Mouse (Mus musculus): ENCODE data around the gene Rimbp2. TPM values are rescaled to one million over a fixed set of nuclear protein-coding genes. Genes with fewer than 3 reads are reported as not detected.

Rimbp2 gene
- polyA plus RNA-seq, 1 experiment from 2014 or later: not detected

DNA sequence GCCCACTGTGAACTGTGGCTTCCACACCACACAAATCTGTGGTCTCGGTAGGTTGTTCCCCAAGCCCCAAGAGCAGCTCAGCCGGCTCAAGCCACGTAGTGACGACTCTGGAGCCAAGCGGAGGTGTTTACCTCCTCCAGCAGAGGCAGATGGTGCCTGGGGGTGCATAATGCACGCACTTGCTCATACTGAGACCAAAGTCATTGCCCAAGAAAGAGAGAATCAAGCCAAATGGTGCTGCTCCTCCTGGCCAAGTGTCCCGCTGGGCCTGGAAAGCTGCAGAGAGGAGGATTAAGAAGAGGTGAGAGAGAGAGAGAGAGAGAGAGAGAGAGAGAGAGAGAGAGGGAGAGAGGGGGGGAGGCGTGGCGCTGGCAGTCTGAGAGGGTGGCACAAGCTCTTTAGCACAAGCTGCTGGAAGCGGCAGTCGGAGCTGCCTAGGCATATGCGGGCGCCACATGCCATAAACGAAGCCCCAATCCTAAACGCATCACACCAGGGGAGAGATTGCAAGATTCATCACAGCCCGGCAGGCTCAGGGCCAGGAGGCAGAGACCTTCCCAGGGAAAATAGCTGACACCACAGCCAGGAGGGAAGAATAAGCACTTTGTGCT is 75.8 kb downstream of the Rimbp2 start:
- H3K27me3 ChIP-seq (replicated peaks): peaks cover 12% of the 10 kb centered on the region
- no peak overlapping the region for H3K4me2 ChIP-seq
- no peak overlapping the region for H3K4me3 ChIP-seq
- H3K4me1 ChIP-seq: no peaks in the 10 kb centered on the region
- no peaks in the 10 kb centered on the region for H3K9me3 ChIP-seq (replicated peaks)
- no peaks in the 10 kb centered on the region for H3K36me3 ChIP-seq
- ATAC-seq: no peak
- no peak overlapping the region for H3K9ac ChIP-seq
- 11% methylated on average over 14 of the region's 16 CpGs for WGBS (ENCODE audit: insufficient replicate concordance)
- H3K27ac ChIP-seq: no peak overlapping the region

DNA sequence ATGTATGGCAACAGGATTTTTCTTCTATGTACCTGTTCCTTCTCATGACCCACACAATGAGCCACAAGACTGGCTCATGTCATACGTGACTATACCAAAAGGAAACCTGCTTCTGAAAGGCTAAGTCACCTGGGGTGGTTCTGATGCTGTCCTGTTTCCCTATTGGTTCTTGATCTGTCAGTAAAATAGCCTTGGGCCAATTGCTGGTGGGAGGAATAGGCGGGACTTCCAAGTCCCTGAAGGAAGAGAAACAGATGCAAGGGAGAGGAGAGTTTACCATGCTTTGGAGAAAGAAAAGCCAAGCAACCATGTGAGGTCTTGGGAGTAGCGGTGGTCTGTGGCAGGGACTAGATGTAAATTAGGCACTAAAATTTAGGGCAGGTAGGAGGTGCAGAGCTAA is 81.6 kb downstream of the Rimbp2 start:
- 44% methylated on average over 3 of the region's 3 CpGs for WGBS (ENCODE audit: insufficient replicate concordance)
- no peaks in the 10 kb centered on the region for H3K27me3 ChIP-seq (replicated peaks)
- no peaks in the 10 kb centered on the region for H3K9me3 ChIP-seq (replicated peaks)
- H3K4me1 ChIP-seq: no peaks in the 10 kb centered on the region
- H3K4me3 ChIP-seq: no peak overlapping the region
- no peak overlapping the region for H3K4me2 ChIP-seq
- H3K9ac ChIP-seq: no peak overlapping the region
- ATAC-seq: no peak
- H3K36me3 ChIP-seq: no peaks in the 10 kb centered on the region
- H3K27ac ChIP-seq: no peak overlapping the region

GRCm38 (mm10) chr5:128866811-128867210 is 86.5 kb downstream of the Rimbp2 start:
- Histone ChIP-seq H3K4me1 (no peaks in the 10 kb centered on the region), H3K27ac (no peak overlapping the region), H3K9me3 (replicated peaks) (no peaks in the 10 kb centered on the region), H3K9ac (no peak overlapping the region), H3K27me3 (replicated peaks) (no peaks in the 10 kb centered on the region), H3K4me2 (no peak overlapping the region), H3K4me3 (no peak overlapping the region), H3K36me3 (no peaks in the 10 kb centered on the region)
- no peak for ATAC-seq
- 65% methylated on average over 5 of the region's 5 CpGs for WGBS (ENCODE audit: insufficient replicate concordance)

DNA sequence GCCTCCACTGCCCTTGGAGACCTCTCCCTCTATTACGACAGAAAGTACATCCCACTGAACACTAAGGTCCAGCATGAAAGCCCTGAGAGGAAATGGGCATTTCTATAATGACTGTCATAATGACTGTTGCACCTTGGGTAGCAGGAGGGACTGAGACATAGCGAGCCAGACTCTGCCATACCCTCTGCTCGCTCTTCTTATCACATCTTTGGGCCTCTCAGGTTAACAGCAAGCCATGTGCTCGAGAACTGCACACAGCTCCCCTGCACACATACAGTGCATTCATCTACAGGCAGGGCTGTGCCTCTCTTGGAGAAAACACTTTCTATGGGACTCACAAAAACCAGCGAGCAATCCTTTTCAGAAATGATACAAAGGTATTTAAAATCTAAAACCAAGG is 87.0 kb downstream of the Rimbp2 start:
- no peak overlapping the region for H3K27ac ChIP-seq
- no peaks in the 10 kb centered on the region for H3K27me3 ChIP-seq (replicated peaks)
- 62% methylated on average over 5 of the region's 5 CpGs for WGBS (ENCODE audit: insufficient replicate concordance)
- no peaks in the 10 kb centered on the region for H3K4me1 ChIP-seq
- H3K4me3 ChIP-seq: no peak overlapping the region
- no peak overlapping the region for H3K9ac ChIP-seq
- no peaks in the 10 kb centered on the region for H3K36me3 ChIP-seq
- no peak overlapping the region for H3K4me2 ChIP-seq
- ATAC-seq: no peak
- H3K9me3 ChIP-seq (replicated peaks): no peaks in the 10 kb centered on the region

GRCm38 (mm10) chr5:128863497-128863896 is 89.8 kb downstream of the Rimbp2 start:
- no peaks in the 10 kb centered on the region for H3K36me3 ChIP-seq
- H3K4me2 ChIP-seq: no peak overlapping the region
- no peak for ATAC-seq
- no peaks in the 10 kb centered on the region for H3K4me1 ChIP-seq
- no peak overlapping the region for H3K27ac ChIP-seq
- H3K9ac ChIP-seq: no peak overlapping the region
- no peaks in the 10 kb centered on the region for H3K27me3 ChIP-seq (replicated peaks)
- WGBS (ENCODE audit: insufficient replicate concordance): 43% methylated on average over 6 of the region's 6 CpGs
- H3K9me3 ChIP-seq (replicated peaks): no peaks in the 10 kb centered on the region
- no peak overlapping the region for H3K4me3 ChIP-seq

DNA sequence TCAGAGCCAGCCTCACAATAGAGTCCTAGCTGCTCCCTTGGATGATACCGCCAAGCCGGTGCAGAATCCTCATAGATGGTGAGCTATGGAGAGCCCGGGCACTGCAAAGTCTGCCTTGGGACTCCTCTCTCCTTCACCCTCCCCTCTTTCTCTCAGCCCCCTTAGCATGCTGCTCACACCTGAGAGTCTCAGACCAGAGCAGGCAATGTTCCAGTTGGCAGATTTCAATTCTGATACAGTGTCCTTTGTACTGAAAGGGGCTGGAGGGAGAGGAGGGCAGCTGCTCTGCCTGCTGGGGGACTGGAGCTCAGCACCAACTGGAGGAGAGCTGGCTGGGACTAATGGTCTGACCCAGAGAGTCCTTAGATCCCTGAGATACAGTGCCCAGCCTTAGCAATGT is 92.4 kb downstream of the Rimbp2 start:
- no peak for ATAC-seq
- H3K27ac ChIP-seq: no peak overlapping the region
- no peaks in the 10 kb centered on the region for H3K36me3 ChIP-seq
- H3K9ac ChIP-seq: no peak overlapping the region
- no peak overlapping the region for H3K4me3 ChIP-seq
- H3K27me3 ChIP-seq (replicated peaks): no peaks in the 10 kb centered on the region
- 84% methylated on average over 3 of the region's 3 CpGs for WGBS (ENCODE audit: insufficient replicate concordance)
- H3K9me3 ChIP-seq (replicated peaks): no peaks in the 10 kb centered on the region
- H3K4me1 ChIP-seq: no peaks in the 10 kb centered on the region
- no peak overlapping the region for H3K4me2 ChIP-seq

DNA sequence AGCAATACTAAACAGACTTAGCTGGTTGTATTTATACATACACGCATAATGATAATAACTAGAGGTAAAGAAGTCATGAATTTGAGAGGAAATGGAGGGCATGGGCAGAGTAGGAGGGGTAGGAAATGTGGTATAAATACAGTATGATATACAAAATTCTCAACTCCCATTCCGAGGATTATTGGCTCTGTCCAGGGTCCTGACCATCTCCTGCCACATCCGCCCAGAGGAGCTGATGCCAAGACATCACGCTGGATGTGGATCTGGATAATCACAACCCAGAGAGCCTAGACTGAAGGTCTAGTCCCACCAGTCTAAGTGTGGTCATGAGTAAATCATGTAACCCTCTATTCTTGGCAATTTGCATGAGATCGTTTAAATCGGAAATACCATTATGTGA is 100.5 kb downstream of the Rimbp2 start:
- 52% methylated on average over 6 of the region's 6 CpGs for WGBS (ENCODE audit: insufficient replicate concordance)
- H3K4me2 ChIP-seq: no peak overlapping the region
- ATAC-seq: no peak
- H3K4me3 ChIP-seq: no peak overlapping the region
- no peak overlapping the region for H3K9ac ChIP-seq
- H3K4me1 ChIP-seq: no peaks in the 10 kb centered on the region
- H3K9me3 ChIP-seq (replicated peaks): no peaks in the 10 kb centered on the region
- no peaks in the 10 kb centered on the region for H3K36me3 ChIP-seq
- no peak overlapping the region for H3K27ac ChIP-seq
- no peaks in the 10 kb centered on the region for H3K27me3 ChIP-seq (replicated peaks)

- no peaks in the 10 kb centered on the region for H3K36me3 ChIP-seq
- H3K9me3 ChIP-seq (replicated peaks): no peaks in the 10 kb centered on the region
- H3K4me2 ChIP-seq: no peak overlapping the region
- WGBS (ENCODE audit: insufficient replicate concordance): 68% methylated on average over 8 of the region's 8 CpGs
- no peaks in the 10 kb centered on the region for H3K4me1 ChIP-seq
- no peak overlapping the region for H3K4me3 ChIP-seq
- no peaks in the 10 kb centered on the region for H3K27me3 ChIP-seq (replicated peaks)
- no peak overlapping the region for H3K27ac ChIP-seq
- no peak overlapping the region for H3K9ac ChIP-seq
- no peak for ATAC-seq
Measured at GRCm38 (mm10) chr5:128847806-128848205, 105.5 kb downstream of the Rimbp2 start.

GRCm38 (mm10) chr5:128846433-128847040 is 106.7 kb downstream of the Rimbp2 start:
- 70% methylated on average over 12 of the region's 12 CpGs for WGBS (ENCODE audit: insufficient replicate concordance)
- Histone ChIP-seq H3K27ac (no peak overlapping the region), H3K36me3 (no peaks in the 10 kb centered on the region), H3K4me2 (no peak overlapping the region), H3K9me3 (replicated peaks) (no peaks in the 10 kb centered on the region), H3K4me3 (no peak overlapping the region), H3K27me3 (replicated peaks) (no peaks in the 10 kb centered on the region), H3K4me1 (no peaks in the 10 kb centered on the region), H3K9ac (no peak overlapping the region)
- no peak for ATAC-seq

DNA sequence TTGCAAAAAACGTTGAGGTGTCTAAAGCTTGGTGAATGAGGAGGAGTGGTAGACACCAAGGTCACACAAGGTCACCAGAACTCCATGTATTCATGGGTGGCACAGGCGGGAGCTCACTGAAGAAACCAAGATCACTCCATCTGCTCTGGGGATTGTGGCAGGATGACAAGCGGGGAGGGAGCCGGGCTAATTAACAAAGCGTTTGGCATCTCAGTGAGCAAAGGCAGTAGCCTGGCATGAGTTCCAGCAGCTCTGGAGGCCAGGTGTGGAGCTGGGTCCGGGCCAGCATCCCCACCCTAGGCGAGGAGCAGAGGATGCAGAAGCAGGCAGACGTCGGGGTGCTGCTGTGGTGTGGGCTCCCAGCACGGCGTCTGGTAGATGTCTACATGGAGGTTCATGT is 108.3 kb downstream of the Rimbp2 start:
- 68% methylated on average over 11 of the region's 11 CpGs for WGBS (ENCODE audit: insufficient replicate concordance)
- no peaks in the 10 kb centered on the region for H3K9me3 ChIP-seq (replicated peaks)
- H3K27me3 ChIP-seq (replicated peaks): no peaks in the 10 kb centered on the region
- H3K4me2 ChIP-seq: no peak overlapping the region
- no peak overlapping the region for H3K27ac ChIP-seq
- no peaks in the 10 kb centered on the region for H3K4me1 ChIP-seq
- H3K36me3 ChIP-seq: no peaks in the 10 kb centered on the region
- no peak overlapping the region for H3K9ac ChIP-seq
- no peak for ATAC-seq
- H3K4me3 ChIP-seq: no peak overlapping the region

- no peaks in the 10 kb centered on the region for H3K27me3 ChIP-seq (replicated peaks)
- no peaks in the 10 kb centered on the region for H3K4me1 ChIP-seq
- no peaks in the 10 kb centered on the region for H3K36me3 ChIP-seq
- no peak overlapping the region for H3K4me3 ChIP-seq
- no peaks in the 10 kb centered on the region for H3K9me3 ChIP-seq (replicated peaks)
- no peak overlapping the region for H3K27ac ChIP-seq
- H3K9ac ChIP-seq: no peak overlapping the region
- ATAC-seq: no peak
- H3K4me2 ChIP-seq: no peak overlapping the region
- WGBS (ENCODE audit: insufficient replicate concordance): 22% methylated on average over 2 of the region's 2 CpGs
Measured at GRCm38 (mm10) chr5:128843982-128844381, 109.3 kb downstream of the Rimbp2 start.

DNA sequence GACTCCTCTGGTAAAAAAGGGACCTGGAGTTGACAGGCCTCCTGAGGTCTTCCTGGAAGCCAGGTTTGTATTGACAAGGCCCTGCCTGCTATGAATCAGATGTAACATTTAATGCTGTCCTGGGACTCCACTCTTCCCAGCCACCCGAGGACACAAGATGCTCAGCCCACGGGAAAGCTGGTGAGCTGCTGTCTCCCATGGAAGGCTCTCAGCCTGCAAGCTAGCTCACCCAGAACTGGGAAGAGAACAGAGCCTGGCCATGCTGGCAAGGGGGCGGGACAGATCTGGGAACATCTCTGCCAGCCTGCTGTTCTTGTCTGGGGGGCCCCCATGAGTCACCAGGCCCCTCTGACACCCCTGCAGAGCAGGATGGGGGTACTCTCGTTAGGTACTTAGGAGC is 111.7 kb downstream of the Rimbp2 start:
- no peaks in the 10 kb centered on the region for H3K9me3 ChIP-seq (replicated peaks)
- H3K36me3 ChIP-seq: no peaks in the 10 kb centered on the region
- no peak overlapping the region for H3K9ac ChIP-seq
- 56% methylated on average over 4 of the region's 4 CpGs for WGBS (ENCODE audit: insufficient replicate concordance)
- H3K4me3 ChIP-seq: no peak overlapping the region
- no peak for ATAC-seq
- H3K4me1 ChIP-seq: no peaks in the 10 kb centered on the region
- no peak overlapping the region for H3K27ac ChIP-seq
- H3K4me2 ChIP-seq: no peak overlapping the region
- H3K27me3 ChIP-seq (replicated peaks): no peaks in the 10 kb centered on the region

GRCm38 (mm10) chr5:128837045-128837444 is 116.2 kb downstream of the Rimbp2 start:
- 80% methylated on average over 7 of the region's 7 CpGs for WGBS (ENCODE audit: insufficient replicate concordance)
- H3K4me3 ChIP-seq: no peak overlapping the region
- ATAC-seq: no peak
- no peak overlapping the region for H3K4me2 ChIP-seq
- no peak overlapping the region for H3K9ac ChIP-seq
- no peaks in the 10 kb centered on the region for H3K9me3 ChIP-seq (replicated peaks)
- H3K27me3 ChIP-seq (replicated peaks): no peaks in the 10 kb centered on the region
- H3K4me1 ChIP-seq: no peaks in the 10 kb centered on the region
- no peaks in the 10 kb centered on the region for H3K36me3 ChIP-seq
- H3K27ac ChIP-seq: no peak overlapping the region
